Mouse (Mus musculus): ENCODE results near the gene Rpl13a. TPM values are rescaled to one million over a fixed set of nuclear protein-coding genes. Genes with fewer than 3 reads are reported as not detected.

Gene Rpl13a
- polyA plus RNA-seq, 1 experiment from 2014 or later, result 1,622 TPM

DNA sequence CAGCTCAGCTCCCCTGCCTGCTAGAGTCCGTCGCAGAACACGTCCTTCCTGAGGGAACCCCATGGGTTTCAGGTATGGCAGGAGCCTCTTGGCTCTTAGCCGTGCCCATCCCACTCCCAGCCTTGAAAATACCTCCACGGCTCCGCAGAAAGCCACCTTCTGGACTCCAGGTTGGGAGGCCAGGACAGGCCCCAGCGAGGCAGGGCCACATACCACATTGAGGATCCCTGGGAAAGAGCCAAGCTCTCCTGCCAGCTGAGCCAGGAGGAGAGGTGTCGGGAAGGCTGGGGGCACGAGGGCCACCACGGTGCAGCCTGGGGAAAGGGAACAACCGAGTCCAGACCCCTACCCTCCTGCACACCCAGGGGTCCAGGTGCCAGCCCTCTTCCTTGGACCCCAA is 18.7 kb upstream of the Rpl13a start:
- no peaks in the 10 kb centered on the region for H3K9me3 ChIP-seq (ENCODE audit: control insufficient read depth, low read depth, low read length)
- WGBS, result 97% methylated on average over 11 of the region's 11 CpGs
- H3K9ac ChIP-seq (replicated peaks; ENCODE audit: low read depth, low read length), result no peak overlapping the region
- ATAC-seq (ENCODE audit: insufficient number of reproducible peaks, insufficient read depth, low FRiP score, low read depth), result no peak
- no peak overlapping the region for H3K4me2 ChIP-seq (replicated peaks; ENCODE audit: low read depth, low read length)
- H3K27me3 ChIP-seq (ENCODE audit: control insufficient read depth, insufficient read depth, low read length), result no peaks in the 10 kb centered on the region
- H3K27ac ChIP-seq (ENCODE audit: low read length), result no peak overlapping the region
- peaks cover 20% of the 10 kb centered on the region; the same call in 1 of the 2 replicates for H3K4me1 ChIP-seq (ENCODE audit: control insufficient read depth, insufficient read depth, low read length)
- peaks cover 26% of the 10 kb centered on the region for H3K36me3 ChIP-seq (ENCODE audit: control insufficient read depth, insufficient read depth, low read length)
- H3K4me3 ChIP-seq (ENCODE audit: low read depth, low read length), result no peak overlapping the region

DNA sequence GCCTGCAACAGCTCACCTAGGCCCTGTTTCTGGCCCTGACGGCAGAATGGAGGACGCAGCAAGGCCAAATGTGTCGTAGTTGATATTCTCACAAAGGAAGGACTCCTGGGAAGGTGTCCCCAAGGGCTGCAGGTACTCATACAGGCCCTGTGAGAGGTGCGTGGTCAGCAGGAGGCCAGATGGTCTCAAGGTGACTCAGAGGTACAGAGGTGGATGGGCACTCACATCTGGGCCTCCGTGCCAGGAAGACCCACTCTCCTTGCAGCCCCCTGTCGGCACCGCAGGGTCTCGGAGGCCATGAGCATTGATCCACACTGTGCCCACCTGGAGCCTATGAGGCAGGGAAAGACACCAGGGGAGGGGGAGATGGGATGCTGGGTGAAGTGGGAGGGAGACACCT is 16.9 kb upstream of the Rpl13a start:
- H3K4me3 ChIP-seq (ENCODE audit: low read depth, low read length), result no peak overlapping the region
- H3K9me3 ChIP-seq (ENCODE audit: control insufficient read depth, low read depth, low read length), result no peaks in the 10 kb centered on the region
- WGBS, result 94% methylated on average over 8 of the region's 8 CpGs
- no peak overlapping the region for H3K27ac ChIP-seq (ENCODE audit: low read length)
- no peak overlapping the region for H3K9ac ChIP-seq (replicated peaks; ENCODE audit: low read depth, low read length)
- peaks cover 27% of the 10 kb centered on the region for H3K36me3 ChIP-seq (ENCODE audit: control insufficient read depth, insufficient read depth, low read length)
- H3K27me3 ChIP-seq (ENCODE audit: control insufficient read depth, insufficient read depth, low read length), result no peaks in the 10 kb centered on the region
- no peak for ATAC-seq (ENCODE audit: insufficient number of reproducible peaks, insufficient read depth, low FRiP score, low read depth)
- H3K4me2 ChIP-seq (replicated peaks; ENCODE audit: low read depth, low read length), result no peak overlapping the region
- H3K4me1 ChIP-seq (ENCODE audit: control insufficient read depth, insufficient read depth, low read length), result peaks cover 2% of the 10 kb centered on the region; the same call in 1 of the 2 replicates

DNA sequence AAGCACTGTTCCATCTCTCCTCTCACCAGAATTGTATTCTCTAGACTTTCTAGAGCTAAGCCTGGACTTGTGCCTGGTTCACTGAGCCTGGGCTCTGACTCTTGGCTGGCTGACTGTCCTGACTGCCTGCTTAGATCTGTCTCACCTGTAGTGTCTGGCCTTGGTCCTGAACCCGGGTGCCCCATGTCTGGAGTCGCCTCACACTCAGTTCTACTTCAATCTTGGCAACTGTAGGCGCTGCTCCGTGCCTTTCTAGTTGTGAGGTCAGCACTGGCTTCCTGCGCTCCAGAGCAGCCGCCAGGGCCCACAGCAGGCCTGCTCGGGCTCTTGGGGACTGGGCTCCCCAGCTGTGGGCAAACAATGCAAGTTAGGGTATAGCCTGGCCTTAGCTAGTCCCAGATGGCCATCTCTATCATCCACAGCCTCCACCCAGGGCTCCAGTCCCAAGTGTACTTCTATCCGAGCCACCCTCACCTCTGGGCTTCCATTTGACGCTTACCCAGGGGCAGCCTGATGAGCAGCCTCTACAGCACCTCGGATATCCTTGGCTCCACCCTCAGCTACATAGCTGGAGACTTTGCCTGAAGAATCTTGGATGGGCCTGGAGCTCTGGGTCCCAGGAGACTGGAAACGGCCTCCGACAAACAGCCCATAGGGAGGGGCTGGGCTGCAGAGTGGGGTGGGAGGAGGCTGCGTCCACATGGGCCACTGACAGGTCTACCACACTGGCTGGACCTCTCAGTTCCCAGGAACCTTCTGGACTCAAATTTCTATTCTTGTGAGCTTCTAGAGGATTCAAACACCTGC is 16.0 kb upstream of the Rpl13a start:
- Histone ChIP-seq H3K4me1 (ENCODE audit: control insufficient read depth, insufficient read depth, low read length) (no peaks in the 10 kb centered on the region), H3K36me3 (ENCODE audit: control insufficient read depth, insufficient read depth, low read length) (peaks cover 27% of the 10 kb centered on the region), H3K4me2 (replicated peaks; ENCODE audit: low read depth, low read length) (no peak overlapping the region), H3K27me3 (ENCODE audit: control insufficient read depth, insufficient read depth, low read length) (no peaks in the 10 kb centered on the region), H3K27ac (ENCODE audit: low read length) (no peak overlapping the region), H3K4me3 (ENCODE audit: low read depth, low read length) (no peak overlapping the region), H3K9me3 (ENCODE audit: control insufficient read depth, low read depth, low read length) (no peaks in the 10 kb centered on the region), H3K9ac (replicated peaks; ENCODE audit: low read depth, low read length) (no peak overlapping the region)
- WGBS, result 87% methylated on average over 13 of the region's 13 CpGs
- ATAC-seq (ENCODE audit: insufficient number of reproducible peaks, insufficient read depth, low FRiP score, low read depth), result no peak

DNA sequence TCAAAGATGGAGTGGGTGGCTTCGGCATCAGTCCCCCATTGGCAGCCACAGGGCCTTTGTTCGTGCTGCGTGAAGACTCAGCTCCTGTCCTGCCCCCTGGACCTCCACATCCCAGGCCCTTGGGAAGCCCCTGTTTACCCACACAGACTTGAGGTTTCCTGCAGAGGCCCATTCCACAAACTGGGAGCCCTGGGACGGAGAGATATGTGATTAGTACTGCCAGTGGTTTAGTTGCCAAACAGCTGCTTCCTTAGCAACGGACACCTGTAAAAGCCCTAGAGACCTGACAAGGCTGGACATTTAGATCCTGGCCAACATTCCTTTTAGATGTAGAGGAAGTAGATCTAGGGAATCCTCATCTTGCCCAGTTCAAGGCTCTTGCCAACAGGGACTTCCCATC is 13.4 kb upstream of the Rpl13a start:
- peaks cover 22% of the 10 kb centered on the region for H3K36me3 ChIP-seq (ENCODE audit: control insufficient read depth, insufficient read depth, low read length)

DNA sequence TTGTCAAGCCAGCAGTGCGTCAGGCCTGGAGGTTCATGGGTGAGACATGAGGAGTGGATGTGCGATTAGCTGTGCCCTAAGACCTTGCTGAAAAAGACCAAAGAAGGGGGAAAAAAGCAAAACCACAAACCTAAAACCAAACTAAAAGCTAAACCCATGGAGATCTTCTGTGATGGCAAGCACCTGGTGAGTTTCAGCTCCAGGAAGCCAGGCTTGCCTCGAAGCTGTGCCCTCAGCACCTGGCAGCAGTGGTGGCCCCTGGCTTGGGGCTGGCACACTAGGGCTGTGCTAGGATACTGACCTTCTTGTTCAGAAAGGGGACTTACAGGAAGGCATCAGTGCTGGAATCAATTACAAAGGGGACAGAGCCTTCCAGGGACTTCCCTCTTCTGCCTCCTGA is 12.8 kb upstream of the Rpl13a start:
- 86% methylated on average over 3 of the region's 3 CpGs for WGBS
- no peak for ATAC-seq (ENCODE audit: insufficient number of reproducible peaks, insufficient read depth, low FRiP score, low read depth)

More for the DNA sequence above, 13.4 kb upstream of the Rpl13a start:
- H3K27me3 ChIP-seq (ENCODE audit: control insufficient read depth, insufficient read depth, low read length), result no peaks in the 10 kb centered on the region
- no peak overlapping the region for H3K4me3 ChIP-seq (ENCODE audit: low read depth, low read length)
- H3K27ac ChIP-seq (ENCODE audit: low read length), result no peak overlapping the region
- no peak overlapping the region for H3K4me2 ChIP-seq (replicated peaks; ENCODE audit: low read depth, low read length)
- H3K4me1 ChIP-seq (ENCODE audit: control insufficient read depth, insufficient read depth, low read length), result no peaks in the 10 kb centered on the region
- no peak overlapping the region for H3K9ac ChIP-seq (replicated peaks; ENCODE audit: low read depth, low read length)
- H3K9me3 ChIP-seq (ENCODE audit: control insufficient read depth, low read depth, low read length), result no peaks in the 10 kb centered on the region
- ATAC-seq (ENCODE audit: insufficient number of reproducible peaks, insufficient read depth, low FRiP score, low read depth), result no peak
- 90% methylated on average over 5 of the region's 5 CpGs for WGBS

DNA sequence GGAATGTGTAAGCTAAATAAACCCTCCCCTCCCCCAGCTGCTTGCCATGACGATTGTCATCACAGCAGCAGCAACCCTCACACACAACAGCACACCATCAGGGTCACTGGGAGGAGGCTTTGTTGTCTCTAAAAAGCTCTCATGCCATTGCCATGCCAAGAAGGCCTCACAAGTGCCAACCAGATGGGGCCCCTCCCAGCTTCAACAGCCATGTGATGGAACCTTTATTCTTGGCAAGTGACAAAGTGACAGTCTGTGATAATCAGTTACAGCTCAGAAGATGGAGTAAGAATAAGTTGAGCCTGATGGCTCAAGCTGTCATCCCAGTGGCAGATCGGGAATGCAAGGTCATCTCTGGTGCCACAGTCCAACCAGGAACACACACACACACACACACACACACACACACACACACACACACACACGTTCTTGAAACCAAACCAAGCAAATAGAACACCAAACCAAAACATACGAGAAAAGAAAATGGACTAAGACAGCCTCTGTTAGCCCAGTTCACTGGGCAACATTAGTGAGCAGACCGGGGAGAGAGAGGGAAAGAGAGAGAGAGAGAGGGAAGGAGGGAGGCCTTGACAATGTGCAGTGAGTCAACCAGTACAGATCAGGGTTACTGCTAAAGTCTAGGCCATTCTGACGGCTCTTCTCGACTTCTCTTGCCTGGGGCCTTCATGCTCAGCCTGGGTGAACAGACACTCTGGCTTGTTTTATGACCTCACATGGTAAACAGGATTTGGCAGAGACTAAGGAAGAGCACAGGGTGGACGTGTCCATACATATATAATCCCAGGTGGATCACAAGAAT is 11.6 kb upstream of the Rpl13a start:
- no peak overlapping the region for H3K4me3 ChIP-seq (ENCODE audit: low read depth, low read length)
- H3K36me3 ChIP-seq (ENCODE audit: control insufficient read depth, insufficient read depth, low read length), result peaks cover 14% of the 10 kb centered on the region
- H3K4me2 ChIP-seq (replicated peaks; ENCODE audit: low read depth, low read length), result no peak overlapping the region
- no peak overlapping the region for H3K27ac ChIP-seq (ENCODE audit: low read length)
- ATAC-seq (ENCODE audit: insufficient number of reproducible peaks, insufficient read depth, low FRiP score, low read depth), result no peak
- H3K9me3 ChIP-seq (ENCODE audit: control insufficient read depth, low read depth, low read length), result no peaks in the 10 kb centered on the region
- H3K9ac ChIP-seq (replicated peaks; ENCODE audit: low read depth, low read length), result no peak overlapping the region
- WGBS, result 72% methylated on average over 8 of the region's 8 CpGs
- no peaks in the 10 kb centered on the region for H3K27me3 ChIP-seq (ENCODE audit: control insufficient read depth, insufficient read depth, low read length)
- H3K4me1 ChIP-seq (ENCODE audit: control insufficient read depth, insufficient read depth, low read length), result no peaks in the 10 kb centered on the region

More for the DNA sequence above, 12.8 kb upstream of the Rpl13a start:
- no peak overlapping the region for H3K9ac ChIP-seq (replicated peaks; ENCODE audit: low read depth, low read length)
- H3K4me2 ChIP-seq (replicated peaks; ENCODE audit: low read depth, low read length), result no peak overlapping the region
- H3K27me3 ChIP-seq (ENCODE audit: control insufficient read depth, insufficient read depth, low read length), result no peaks in the 10 kb centered on the region
- no peak overlapping the region for H3K27ac ChIP-seq (ENCODE audit: low read length)
- peaks cover 20% of the 10 kb centered on the region for H3K36me3 ChIP-seq (ENCODE audit: control insufficient read depth, insufficient read depth, low read length)
- no peak overlapping the region for H3K4me3 ChIP-seq (ENCODE audit: low read depth, low read length)
- no peaks in the 10 kb centered on the region for H3K9me3 ChIP-seq (ENCODE audit: control insufficient read depth, low read depth, low read length)
- H3K4me1 ChIP-seq (ENCODE audit: control insufficient read depth, insufficient read depth, low read length), result no peaks in the 10 kb centered on the region

DNA sequence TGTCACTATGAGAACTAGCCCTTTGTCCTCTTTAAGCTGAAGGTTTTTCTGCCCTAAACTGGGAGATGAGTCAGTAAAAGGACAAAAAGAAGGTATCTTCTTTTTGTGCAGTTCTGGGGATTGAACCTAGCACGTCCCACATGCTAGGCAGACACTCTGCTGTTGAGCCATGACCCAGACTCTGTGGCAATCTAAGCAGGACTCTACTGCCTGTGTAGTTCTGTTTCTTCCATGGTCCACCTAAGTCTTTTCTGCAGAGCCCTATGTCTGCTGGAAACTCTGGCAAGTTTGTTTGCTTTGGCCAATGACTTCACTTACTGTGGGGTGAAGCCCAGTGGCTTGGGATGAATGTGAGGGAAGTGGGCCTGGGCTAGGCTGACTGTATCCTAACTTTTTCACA is 9.8 kb upstream of the Rpl13a start:
- no peak overlapping the region for H3K9ac ChIP-seq (replicated peaks; ENCODE audit: low read depth, low read length)
- 70% methylated on average over 1 of the region's 1 CpGs for WGBS

DNA sequence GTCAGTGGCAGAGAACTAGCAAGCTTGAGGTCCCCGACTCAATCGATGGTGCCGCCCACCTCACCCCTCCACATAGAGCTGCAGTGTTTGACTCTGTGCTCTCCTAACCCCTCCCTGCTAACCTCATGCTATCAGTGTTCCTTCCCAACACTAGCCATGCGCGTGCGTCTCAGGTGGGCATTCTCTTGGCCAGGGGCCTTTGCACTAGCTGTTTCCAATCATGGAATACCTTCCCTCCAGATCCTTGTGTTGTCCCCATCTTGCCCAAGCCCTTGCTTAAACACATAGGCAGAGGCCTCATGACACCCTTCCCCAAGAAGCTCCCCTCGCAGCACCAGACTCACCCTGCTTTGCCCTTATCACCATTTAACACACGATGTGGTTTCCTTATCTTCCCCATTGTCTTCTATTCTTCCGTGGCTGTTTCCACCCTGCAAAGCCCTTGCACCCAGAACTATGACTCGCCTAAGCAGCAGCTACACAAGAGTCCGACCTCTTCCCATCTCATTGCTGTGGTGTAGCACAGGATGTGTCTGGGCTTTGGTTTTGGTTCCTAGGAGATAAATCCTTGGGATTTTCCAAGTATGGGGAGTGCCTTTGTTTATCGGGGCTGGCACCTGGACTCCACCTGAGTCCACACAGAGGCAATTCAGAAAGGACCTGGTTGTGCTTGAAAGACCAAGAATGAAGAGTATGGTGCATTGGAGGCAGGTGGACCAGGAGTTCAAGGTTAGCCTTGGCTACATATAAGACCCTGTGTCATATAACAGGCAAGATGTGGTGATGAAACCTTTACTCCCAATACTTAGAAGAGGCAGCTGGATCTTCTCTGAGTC is 8.8 kb upstream of the Rpl13a start:
- WGBS, result 67% methylated on average over 12 of the region's 12 CpGs
- Histone ChIP-seq H3K4me2 (replicated peaks; ENCODE audit: low read depth, low read length) (no peak overlapping the region), H3K9me3 (ENCODE audit: control insufficient read depth, low read depth, low read length) (no peaks in the 10 kb centered on the region), H3K36me3 (ENCODE audit: control insufficient read depth, insufficient read depth, low read length) (0 out of 2 replicates have a peak, but pooled peaks cover 3% of the 10 kb centered on the region), H3K27me3 (ENCODE audit: control insufficient read depth, insufficient read depth, low read length) (no peaks in the 10 kb centered on the region), H3K4me1 (ENCODE audit: control insufficient read depth, insufficient read depth, low read length) (no peaks in the 10 kb centered on the region), H3K4me3 (ENCODE audit: low read depth, low read length) (no peak overlapping the region), H3K9ac (replicated peaks; ENCODE audit: low read depth, low read length) (no peak overlapping the region), H3K27ac (ENCODE audit: low read length) (no peak overlapping the region)
- no peak for ATAC-seq (ENCODE audit: insufficient number of reproducible peaks, insufficient read depth, low FRiP score, low read depth)

More for the DNA sequence above, 9.8 kb upstream of the Rpl13a start:
- Histone ChIP-seq H3K36me3 (ENCODE audit: control insufficient read depth, insufficient read depth, low read length) (peaks cover 3% of the 10 kb centered on the region; the same call in 1 of the 2 replicates), H3K9me3 (ENCODE audit: control insufficient read depth, low read depth, low read length) (no peaks in the 10 kb centered on the region), H3K4me3 (ENCODE audit: low read depth, low read length) (no peak overlapping the region), H3K4me1 (ENCODE audit: control insufficient read depth, insufficient read depth, low read length) (no peaks in the 10 kb centered on the region), H3K27ac (ENCODE audit: low read length) (no peak overlapping the region), H3K27me3 (ENCODE audit: control insufficient read depth, insufficient read depth, low read length) (no peaks in the 10 kb centered on the region), H3K4me2 (replicated peaks; ENCODE audit: low read depth, low read length) (no peak overlapping the region)
- ATAC-seq (ENCODE audit: insufficient number of reproducible peaks, insufficient read depth, low FRiP score, low read depth), result no peak
